Mouse (Mus musculus) liver, adult (tissue): ENCODE results near the gene Ptgdr2.

Experiments
- GATA4 ChIP-seq: IDR thresholded peaks from 2 replicates; pipeline ENCODE4 v1.6.1; 2014; ENCODE audit warnings: mild to moderate bottlenecking, low read length; ENCODE audit not compliant: insufficient replicate concordance

The Ptgdr2 gene

DNA sequence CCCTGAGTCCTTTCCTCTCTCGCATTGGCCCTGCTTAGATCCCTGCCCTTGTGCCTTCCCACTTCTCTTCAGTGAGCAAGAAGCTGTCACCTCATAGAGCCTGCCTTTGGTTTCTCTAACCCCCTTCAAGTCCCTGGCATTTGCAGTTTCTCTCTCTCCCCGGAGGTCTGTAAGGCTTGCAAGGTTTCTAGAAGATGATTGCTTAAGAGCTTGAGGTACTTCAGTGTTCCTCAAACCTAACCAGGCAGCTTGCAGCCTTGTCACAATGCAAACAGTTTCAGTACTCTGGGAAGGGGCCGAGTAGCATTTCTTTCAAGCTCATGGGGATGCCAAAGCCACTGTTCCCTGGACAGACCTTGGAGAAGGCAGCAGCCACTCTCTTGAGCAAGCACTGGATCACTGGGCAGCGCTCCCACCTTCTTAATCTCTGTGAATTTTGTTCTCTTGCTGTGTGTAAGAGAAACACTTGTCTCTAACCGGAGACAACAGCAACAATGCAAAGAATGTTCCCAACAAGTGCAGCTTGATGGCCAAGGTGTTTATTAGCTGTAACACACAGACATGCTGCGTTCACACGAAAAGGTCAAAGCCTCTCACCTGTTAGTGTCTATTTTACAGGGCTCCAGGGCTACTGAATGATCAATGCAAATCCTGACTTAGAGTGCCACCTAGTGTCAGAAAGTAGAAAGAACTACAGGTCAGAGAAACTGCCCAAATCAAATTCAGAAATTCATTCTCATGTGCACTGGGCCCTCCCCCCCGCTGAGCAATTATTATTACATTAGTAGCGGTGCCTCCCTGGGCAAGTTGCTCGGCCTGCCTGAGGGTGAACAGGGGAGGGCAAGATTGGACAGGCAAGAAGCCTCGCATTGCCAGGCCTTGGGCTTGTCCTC is 22.4 kb downstream of the Ptgdr2 start:
- TF ChIP-seq GATA4: no peak

DNA sequence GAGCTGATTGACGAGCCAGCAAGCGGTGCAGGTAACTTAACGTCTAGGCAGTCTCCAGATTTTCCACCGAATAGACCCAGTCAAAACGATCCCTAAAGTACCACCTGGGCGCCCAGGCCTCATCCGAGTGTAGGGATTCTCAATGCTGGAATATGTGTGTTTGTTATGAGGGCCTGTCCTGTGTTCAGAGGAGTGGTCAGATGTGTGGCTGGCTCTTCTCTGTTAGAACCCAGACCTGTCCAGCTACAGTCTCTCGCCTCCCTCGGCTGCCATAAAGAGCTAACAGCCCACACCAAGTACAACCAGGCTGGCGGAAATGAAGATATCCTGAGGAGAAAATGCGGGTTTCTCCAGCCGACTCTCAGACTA is 23.0 kb downstream of the Ptgdr2 start:
- TF ChIP-seq GATA4: no peak

GRCm38 (mm10) chr19:10965721-10966120 is 28.8 kb downstream of the Ptgdr2 start:
- no peak for TF ChIP-seq GATA4

DNA sequence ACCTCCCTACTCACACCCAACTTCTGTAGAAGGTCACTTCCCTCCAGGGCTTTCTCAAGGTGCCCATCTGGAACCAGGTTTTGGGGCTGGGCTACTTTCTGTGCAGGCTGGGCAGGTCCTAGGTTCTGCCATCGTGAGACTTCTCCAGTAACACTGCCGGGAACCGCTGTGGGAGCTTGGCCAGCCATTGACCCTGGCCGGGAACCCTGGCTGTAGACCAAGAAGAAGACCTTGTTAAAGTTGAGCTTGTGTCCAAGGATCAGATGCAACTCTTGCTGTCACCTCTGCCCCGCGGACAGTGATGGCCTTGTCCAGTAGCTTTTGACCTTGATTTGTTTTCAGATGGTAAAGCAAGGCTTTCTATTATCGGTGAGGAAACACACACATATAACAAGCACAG is 31.6 kb downstream of the Ptgdr2 start:
- TF ChIP-seq GATA4: no peak

- TF ChIP-seq GATA4: peak; percentile 97
Measured at GRCm38 (mm10) chr19:10970457-10970856, 33.5 kb downstream of the Ptgdr2 start.

DNA sequence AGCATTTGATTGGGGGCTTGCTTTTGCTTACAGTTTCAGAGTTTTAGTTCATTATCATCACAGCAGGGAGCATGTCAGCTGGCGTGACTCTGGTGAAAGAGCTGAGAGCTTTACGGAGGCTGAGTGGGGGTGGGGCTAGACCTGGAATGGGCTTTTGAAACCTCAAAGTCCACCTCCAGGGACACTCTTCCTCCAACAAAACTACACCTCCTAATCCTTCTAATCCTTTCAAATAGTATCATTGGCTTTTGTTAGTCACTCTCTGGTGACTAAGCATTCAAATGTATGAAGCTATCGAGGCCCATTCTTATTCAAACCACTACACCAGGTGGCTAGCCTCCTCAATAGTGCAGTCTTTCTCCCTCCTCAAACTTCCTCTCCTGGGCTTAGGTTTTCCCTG is 35.7 kb downstream of the Ptgdr2 start:
- no peak for TF ChIP-seq GATA4

GRCm38 (mm10) chr19:10973187-10973586 is 36.2 kb downstream of the Ptgdr2 start:
- no peak for TF ChIP-seq GATA4

DNA sequence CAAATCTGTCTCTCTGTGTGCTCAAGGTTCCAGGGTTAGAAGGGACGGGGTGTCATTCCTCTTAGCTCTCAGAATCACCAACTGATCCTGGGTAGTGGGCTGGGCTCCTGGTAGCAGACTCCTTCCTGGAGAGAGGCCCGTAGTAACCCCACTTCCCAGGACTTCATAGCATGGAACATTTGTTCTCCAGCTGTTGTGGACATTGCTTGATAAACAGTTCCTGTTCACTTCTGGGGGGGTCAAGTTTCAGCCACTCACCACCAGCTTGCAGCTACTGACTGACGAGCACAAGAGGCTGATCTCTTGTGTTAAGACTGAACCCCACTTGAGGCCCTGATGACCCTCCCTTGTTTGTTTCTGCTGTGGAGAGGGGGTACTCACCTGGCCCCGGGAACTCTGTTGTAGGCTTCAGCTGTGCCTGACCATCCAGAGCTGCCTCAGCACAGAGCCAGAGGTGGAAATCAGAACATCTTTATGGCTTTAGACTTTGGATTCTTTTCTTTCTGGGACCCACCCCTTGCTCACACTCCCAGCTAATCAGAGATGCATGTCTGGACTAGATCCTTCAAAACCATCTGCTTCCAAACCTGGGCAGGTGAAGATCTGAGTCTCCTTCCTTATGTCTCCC is 37.4 kb downstream of the Ptgdr2 start, which contains the start of gene Ms4a10:
Ms4a10 (minus strand) TSS at position 433 of the 628 bp plus-strand sequence.
- TF ChIP-seq GATA4: peak; percentile 23; the same call in 1 of the 2 replicates

DNA sequence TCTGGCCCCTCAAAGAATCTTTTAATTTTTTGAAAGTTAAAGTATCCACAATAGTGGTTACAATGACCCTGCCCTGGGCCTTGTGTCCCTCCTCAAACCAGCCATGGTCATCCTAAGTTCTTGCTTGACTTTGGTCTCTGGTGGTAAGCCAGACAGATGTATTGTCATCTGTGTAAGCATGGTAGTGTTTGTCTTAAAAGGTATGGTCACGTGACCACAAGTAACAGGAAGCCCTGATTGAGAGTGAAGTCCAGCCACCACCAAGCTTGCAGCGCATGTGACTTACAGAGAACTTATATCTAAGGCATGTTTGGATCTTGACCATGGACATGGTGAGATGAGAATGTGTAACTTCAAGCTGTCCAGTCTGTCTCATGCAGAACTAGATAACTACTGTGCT is 38.2 kb downstream of the Ptgdr2 start:
- TF ChIP-seq GATA4: no peak

- TF ChIP-seq GATA4: no peak
Measured at GRCm38 (mm10) chr19:10976318-10976717, 39.4 kb downstream of the Ptgdr2 start.

DNA sequence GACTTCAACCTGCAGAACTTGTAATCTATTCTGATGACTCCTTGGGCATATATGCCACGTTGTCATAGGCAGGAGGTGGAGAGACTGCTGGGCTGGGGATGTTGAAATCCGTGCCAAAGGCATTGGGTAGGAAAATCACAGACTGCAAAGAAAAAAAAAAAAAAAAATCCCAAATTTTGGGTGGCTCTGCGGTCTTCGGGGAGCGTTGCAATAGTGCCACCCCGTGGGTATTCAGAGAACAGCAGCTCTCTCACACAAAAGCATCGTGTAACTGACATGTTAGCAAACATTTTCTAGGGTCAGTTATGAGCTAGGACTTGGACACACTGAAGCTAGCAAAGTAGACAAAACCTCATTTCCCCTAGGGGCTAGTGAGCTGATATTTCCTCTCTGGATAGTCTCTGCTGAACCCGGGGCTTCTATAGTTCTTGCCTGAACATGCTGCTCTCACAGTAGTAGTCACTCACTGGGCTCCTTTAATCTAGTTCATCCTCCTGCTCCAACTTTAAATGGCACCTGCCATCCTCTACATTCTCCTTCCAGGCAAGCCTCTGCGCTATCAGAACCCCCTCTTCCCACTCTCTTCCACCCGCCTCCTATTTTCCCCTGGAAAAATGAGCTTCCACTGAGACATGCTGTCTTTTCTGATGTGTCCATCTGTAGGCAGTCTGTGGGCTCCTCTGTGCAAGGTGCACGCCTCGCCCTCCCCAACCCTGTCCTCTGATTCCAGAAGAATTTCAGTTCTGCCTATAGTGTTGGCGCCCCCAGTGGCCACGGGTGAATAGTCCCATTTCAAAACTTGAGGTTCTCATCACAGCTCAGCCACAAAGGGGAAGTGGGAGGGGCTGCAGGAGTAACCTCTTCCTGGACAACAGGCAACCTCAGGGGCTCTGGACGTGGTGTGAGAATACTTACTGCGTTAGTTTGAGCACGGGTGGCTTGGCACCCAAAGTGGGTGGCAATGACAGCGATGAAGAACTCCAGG is 42.5 kb downstream of the Ptgdr2 start:
- no peak for TF ChIP-seq GATA4

- no peak for TF ChIP-seq GATA4
Measured at GRCm38 (mm10) chr19:10980210-10980609, 43.2 kb downstream of the Ptgdr2 start.

GRCm38 (mm10) chr19:10983146-10983545 is 46.2 kb downstream of the Ptgdr2 start:
- TF ChIP-seq GATA4: no peak

GRCm38 (mm10) chr19:10984551-10984950 is 47.6 kb downstream of the Ptgdr2 start:
- no peak for TF ChIP-seq GATA4

GRCm38 (mm10) chr19:10985889-10986288 is 48.9 kb downstream of the Ptgdr2 start:
- no peak for TF ChIP-seq GATA4
